Mouse (Mus musculus) embryo, embryonic 10 days (tissue): ENCODE results near the gene Dnajb5.
A peak's percentile ranks its signal among the peaks of the same experiment; 100 is the strongest.

Experiments used
- DNase-seq: peaks from one replicate; pipeline ENCODE4 v3.0.0-alpha.2; 2015; ENCODE audit warnings: low spot score

The Dnajb5 gene

DNA sequence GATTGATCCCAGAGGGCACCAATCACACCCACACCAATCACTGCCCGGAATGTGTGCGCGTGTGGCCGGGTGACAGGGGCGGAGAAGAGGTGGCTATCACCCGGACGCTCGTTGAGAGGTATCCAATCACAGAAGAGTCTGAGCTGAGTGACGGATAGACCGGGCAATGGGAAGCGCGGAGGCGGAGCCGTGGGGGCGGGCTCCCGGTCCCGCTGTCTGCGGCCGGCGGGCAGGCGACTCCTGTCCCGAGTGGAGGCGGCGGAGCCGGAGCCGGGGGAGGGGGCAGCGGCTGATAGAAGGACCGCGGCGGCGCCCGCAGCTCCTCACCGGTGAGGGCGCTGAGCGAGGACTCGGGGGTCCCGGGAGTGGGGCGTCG lies at the start of gene Dnajb5:
Dnajb5 (plus strand) TSS at position 139 of the 376 bp plus-strand sequence.
- DNase-seq: peak; percentile 96

DNA sequence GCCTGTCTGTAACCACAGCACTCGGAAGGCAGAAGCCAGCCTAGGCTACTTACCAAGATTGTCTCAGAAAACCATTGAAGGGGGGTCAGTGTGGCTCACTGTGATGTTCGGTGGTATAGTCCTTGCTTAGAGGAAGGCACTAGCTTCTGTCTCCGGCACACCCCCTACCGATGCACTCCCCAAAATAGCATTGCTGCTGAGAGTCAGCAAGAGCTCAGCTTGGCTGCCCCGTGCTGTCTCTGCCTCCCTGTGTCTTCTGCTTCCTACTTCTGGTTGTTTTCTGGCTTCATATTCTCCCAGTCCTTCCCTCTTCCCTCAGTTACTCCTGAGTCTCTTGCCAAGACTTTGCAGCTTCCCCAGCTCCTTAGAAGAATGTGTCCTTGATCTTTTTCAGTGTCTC lies 48.7 kb upstream of the Dnajb5 start:
- no peak for DNase-seq

DNA sequence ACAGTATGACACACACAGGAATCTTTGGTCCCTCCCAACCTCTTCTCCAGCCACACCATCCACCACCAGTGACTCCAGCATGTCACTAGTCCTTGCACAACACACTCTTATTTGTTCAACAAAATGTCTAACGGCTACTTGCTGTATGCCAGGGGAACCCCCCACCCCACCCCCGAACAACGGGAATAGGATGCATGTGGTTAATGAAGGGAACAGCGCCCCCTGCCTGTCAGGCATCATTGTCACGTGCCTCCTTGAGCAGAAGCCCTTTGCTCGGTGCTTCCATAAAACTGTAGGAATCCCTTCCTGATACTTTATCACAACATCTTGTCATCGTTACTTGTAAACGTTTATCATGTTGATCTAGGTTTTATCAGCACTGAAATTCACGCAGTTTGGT lies 47.4 kb upstream of the Dnajb5 start:
- DNase-seq: peak; percentile 41

DNA sequence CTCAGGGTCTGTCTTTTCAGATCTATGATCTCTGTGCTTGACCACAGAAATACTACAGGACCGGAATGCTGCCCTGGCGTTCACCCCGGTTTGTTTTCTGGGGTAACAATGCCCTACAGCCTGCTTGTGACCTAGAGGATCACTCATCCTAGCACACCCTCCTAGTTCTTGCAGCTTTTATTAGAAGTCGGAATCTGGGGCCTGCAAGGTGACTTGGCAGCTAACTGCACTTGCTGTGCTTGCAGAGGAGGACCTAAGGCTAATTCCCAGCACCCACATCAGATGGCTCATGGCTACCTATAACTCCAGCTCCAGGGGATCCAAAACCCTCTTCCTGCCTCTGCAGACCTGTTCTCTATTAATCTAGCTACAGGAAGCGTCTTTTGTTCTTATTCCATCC lies 46.9 kb upstream of the Dnajb5 start:
- DNase-seq: no peak

DNA sequence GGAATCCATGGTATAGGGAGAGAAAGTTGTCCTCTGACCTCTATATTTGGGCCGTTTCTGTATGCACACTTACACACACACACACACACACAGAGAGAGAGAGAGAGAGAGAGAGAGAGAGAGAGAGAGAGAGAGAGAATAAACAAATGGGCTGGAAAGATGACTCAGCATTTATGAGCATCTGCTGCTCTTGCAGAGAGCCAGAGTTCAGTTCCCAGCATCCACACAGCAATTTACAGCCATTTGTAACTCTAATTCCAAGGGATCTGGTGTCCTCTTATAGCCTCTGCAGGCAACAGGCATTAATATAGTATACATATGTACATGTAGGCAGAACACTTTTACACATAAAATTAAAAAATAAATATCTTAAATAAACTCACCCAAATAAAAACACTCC lies 45.7 kb upstream of the Dnajb5 start:
- no peak for DNase-seq

DNA sequence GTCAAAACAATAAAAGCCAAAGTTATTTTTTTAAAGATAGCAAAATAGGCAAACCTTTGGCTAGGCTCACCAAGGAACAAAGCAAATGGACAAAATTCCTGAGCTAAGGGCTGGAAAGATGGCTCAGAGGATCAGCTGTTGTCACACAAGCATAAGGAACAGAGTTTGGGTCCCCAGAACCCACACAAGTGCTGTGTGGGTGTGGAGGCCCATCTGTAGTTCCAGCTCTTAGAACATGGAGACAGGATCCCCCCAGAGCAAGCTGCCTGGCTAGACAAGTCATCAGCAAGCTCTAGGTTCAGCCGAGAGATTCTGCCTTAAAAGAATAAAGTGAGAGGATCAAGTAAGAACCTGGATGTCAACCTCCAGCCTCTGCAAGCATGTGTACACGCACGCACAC lies 45.1 kb upstream of the Dnajb5 start:
- no peak for DNase-seq

DNA sequence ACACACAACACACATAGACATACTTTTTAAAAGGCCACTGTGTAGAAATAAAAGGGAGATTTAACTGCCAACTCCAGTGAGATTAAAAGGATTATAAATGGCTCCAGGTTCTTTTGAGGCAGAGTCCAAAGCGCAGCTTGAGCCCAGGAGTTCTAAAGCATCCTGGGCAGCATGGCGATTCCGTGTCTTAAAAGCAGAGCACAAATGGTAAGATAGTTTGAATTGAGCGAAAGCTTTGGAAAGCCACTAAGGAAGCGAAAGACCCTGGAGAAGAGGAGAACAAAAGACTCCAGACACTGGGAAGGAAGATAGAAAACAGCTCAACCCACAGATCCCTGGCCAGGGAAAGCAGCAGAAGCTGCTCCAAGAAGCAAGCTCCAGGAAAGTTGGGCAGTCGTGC lies 44.6 kb upstream of the Dnajb5 start:
- no peak for DNase-seq

DNA sequence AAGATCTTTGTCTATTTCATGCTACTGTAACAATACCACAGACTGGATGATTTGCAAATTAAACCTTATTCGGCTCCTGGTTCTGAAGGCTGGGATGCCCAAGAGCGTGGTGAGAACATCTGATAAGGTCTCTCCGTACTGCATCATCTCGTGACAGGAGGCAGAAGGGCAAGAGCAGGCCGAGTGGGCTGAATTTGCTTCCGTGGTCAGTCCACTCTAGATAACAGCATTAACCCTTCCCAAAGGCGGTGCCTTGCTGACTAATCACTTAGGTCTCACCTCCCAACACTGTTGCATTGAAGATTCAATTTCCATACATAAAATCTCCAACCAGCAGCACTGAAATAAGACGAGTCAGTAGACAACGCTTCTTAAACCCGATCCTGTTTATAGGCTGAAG lies 36.2 kb upstream of the Dnajb5 start:
- DNase-seq: no peak

DNA sequence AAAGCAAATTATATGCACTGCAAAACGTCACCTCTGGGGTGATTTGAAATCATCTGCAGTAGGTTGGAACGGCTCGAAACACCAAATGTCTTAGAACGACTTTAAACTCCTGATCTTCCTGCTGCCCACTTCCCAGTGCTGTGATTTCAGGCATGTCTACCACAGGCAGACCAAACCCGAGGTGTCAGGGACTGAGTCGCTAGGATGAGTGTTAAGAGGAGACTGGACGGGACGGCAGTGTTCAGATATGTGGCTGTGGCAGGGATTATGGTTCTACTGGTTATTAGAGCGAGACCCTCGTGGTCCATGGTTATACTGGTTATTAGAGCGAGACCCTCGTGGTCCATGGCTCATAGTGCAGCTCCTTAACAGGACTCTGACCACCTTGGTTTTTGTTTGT lies 34.3 kb upstream of the Dnajb5 start:
- no peak for DNase-seq

DNA sequence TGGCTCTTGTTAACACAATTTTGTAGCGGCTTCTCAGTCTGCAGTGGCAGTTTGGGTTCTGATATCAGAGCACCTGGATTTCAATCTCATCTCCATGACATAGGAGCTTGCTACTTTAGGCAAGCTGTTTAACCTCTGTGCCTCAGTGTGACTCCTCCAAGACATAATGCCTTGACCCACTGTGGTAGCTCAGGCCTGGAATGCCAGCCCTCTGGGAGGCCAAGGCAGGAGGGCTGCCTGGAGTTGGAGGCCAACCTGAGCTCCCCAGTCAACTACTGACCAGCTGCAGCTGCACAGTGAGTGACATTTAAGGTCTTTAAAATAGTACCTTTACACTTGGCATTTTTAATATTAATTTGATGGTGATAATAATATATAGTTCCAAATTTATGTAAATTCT lies 33.6 kb upstream of the Dnajb5 start:
- no peak for DNase-seq

DNA sequence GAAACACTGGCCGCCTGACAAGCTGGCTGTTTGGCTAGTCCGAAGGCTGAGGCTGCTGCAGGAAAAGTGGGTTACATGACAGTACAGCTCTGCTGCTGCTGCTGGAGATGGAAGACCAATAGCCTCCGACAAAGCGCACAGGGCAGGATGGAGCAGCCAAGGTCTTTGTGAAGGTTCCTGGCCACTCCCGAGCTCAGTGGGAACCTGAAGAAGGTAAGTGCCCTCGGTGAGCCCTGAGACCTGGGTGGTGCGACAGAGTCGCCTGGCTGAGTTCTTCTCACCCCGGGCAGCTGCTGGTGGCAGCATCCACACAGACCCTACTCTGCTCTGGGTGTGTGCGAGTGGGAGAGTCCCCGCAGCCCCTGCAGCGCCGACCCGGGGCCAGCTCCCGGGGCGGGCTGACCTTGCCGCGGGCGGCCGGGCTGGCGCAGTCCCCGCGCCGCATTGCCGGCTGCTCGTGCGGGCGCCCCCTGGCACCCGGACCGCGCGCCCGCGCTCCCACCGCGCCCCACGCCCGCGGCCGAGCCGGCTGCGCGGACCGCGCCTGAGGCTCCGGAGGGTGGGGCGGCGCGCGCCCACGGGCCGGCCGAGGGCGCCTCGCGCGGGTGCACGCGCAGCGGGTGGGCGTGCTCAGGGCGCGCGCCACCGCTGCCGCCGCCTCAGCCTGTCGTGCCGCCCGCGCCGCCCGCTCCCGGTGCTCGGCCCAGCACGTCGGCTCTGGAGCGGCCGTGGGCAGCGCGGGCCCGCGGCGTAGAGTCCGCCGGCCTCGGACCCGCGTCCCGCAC lies 32.8 kb upstream of the Dnajb5 start, which contains the start of gene Phf24:
Phf24 (plus strand) TSS at position 44 of the 785 bp plus-strand sequence.
- DNase-seq: peak; percentile 46

DNA sequence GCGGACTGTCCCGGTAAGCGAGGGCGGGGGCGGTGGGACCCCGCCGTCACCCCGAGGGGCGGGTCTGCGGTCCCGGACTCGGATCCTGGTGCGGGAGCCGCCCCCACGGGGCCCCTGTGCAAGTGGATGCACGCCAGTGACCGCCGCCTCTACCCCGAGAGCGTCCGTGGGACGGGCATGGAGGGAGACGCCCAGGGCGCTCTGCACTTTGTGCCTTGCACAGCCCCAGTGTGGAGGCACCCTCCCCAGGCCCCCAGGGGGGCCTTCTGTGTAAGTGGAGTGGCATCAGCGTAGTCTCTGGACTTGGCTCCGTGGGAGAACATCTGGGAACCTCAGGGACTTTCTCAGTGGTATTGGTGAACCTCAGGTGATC lies 32.2 kb upstream of the Dnajb5 start:
- no peak for DNase-seq

DNA sequence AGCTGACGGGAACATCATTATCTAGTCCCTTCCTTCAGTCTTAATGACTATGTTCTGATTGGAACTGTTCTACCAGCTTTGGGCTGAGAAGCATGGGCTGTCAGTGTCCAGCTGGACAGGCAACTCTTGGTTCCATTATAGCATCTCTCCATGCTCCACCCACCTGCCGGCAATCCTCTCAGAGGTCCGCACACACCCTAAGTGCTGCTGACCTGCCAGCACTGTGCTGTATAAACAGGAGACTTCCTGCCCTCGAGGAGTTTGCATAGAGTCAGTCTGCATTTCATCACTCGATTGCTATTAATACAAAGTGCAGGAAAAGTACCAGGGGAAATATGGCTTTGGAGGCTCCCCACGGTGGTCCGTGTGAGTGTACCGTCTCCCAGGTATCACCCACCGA lies 28.9 kb upstream of the Dnajb5 start:
- DNase-seq: no peak

DNA sequence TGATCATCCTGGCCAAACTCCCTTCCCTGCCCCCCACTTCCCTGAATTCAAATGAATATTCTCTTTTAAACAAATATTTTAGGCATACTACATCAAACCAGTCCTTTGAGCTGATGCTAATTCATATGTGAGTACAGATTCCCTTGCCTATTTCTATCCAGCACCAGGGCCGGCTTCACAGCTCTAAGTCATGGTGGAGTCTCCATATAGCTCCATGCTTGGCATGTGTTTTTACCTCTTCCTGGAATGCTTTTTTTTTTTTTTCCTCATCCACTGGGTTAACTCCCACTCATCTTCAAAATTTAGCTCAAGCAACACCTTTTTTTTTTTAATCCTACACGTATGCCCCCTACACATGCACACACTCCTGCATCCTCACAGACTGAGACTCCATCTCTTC lies 28.1 kb upstream of the Dnajb5 start:
- DNase-seq: no peak

DNA sequence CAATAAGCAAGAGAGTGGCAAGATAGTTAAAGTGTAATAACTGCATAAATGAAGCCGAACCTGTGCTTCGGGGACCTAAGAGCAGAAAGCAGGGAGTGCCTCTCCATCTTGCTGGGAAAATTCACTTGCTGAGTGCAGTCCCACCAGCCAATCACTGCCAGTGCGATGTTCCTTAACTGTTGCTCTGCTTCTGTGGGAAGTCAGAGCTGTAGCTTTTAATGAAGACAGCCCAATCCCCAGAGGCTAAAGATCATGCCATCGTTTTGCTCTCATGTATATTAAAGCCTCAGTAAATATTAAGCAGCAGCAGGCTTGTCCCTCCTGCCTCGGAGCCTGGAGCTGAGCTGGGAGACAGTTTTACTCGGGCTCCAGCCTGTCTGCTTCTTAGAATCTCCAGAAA lies 27.6 kb upstream of the Dnajb5 start:
- DNase-seq: no peak

DNA sequence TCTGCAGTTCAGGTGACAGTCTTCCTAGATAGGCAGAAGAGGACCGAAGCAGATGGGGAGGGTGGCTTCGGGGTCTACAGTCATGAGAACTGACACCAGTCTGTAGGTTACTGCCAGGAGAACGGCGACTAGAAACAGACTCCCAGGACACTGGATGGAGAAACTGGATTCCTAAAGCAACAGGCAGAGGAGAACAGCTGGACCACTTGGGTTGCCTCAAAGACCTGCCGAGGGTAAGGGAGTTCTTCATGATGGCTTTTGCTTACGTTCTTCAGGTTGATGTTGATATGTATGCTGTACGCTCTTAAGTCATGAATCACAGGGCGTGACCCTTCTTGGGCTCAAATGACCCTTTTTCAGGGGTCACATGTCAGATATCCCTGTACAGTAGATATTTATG lies 27.2 kb upstream of the Dnajb5 start:
- no peak for DNase-seq

DNA sequence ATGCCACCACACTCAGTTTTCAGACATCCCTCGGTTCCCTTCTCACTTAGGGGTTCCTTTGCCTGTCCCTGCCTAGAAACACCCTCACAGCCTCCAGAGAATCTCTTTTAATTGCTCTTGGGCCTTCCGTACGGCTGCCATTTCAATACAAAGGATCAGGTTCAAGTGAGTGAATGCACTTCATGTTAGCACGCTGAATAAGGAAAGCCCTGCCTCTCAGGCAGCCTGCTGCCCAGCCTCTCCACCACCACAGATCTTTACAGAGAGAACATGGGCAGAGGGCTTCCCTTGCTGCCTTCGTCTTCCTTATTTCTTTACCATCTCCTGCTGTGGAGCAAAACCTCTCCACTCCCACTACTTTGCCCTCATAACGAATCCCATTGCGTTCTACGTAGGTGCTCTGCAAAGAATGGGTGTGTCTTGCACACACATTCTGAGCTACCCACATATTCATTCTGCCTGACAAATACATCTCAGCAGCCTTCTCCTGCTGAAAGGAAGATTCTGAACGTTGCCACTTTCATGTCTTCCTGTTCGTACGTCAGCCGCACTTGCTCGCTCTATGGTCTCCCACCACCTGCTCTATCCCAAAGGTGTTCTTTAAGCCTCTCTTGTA lies 25.4 kb upstream of the Dnajb5 start:
- no peak for DNase-seq

DNA sequence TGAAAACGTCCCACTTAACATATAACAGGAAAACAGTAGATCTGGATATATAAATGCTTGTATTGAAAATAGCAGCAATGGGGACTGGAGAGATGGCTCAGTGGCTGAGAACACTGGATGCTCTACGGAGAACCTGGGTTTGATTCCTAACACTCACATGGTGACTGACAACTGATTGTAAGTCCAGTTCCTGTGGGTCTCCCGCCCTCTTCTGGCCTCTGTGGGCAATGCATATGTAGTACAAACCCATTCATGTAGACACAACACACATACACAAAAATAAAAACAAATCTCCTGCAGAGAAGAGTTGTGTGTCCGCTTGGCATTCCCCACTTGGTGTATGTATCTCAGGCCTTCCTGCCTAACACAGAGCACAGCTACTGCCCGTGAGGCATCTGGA lies 21.4 kb upstream of the Dnajb5 start:
- DNase-seq: no peak

DNA sequence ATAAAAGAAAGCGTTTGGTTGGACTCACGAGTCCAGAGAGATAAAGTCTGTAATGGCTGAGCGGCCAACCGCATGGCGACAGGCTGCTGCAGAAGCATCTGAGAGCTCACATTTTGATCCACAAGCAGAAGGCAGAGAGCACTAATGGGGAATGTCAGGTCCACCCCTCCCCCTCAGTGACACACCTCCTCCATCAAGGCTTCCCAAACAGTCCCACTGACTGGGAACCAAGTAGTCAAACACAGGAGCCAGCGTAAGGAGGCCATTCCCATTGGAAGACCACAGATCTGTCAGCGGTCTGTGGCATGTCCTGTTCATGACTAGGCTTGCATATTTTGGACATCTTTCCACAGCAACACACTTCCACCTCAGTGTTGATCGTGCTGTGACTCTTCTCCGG lies 20.7 kb upstream of the Dnajb5 start:
- no peak for DNase-seq

DNA sequence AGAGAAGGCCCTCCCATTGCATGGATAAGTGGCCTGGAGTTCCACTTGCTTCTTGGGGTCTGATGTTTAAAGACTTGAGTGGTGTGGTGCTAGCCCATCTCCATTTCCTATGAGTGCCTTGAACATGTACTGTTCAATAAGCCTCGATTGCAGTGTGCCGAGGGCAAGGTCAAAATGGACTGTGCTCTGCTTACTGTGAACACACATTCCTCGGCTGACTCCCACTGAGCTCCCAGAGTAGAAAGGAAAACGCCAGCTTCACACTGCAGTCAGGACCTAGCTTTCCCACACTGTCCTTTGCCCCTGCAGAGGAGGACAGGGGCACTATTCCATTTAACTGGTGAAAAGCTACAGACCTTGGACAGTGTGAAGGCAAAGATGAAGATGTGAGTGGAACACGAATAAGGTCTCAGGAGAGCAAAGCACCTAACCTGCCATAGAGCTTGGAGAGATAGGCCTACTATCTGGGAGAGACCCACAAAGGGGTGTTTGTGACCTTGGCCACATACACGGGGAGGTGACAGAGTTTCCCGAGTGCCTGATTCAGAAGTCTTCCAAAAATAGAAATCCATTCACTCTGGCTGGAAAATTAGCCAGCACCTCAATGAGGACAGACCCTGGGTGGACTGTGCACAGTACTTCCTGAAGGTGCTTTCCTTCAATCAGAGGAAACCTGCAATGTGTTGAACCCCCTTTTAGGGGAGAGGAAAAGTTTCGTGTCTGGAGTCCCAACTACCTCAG lies 17.2 kb upstream of the Dnajb5 start:
- no peak for DNase-seq

DNA sequence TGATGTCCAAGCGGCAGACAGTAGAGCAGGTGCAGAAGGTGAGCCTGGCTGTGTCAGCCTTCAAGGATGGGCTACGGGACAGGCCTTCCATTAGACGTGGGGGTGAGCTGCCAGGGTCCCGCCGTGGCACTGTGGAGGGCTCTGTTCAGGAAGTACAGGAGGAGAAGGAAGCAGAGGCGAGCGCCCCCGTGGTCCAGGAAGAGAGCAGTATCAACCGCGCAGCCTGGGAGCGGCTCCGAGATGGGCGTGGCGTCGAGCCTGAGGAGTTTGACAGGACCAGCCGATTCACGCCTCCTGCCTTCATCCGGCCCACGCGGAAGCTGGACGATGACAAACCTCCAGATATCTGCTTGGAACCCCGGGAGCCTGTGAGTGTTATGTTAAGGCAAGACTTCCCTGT lies 16.0 kb upstream of the Dnajb5 start:
- DNase-seq: peak; percentile 83

DNA sequence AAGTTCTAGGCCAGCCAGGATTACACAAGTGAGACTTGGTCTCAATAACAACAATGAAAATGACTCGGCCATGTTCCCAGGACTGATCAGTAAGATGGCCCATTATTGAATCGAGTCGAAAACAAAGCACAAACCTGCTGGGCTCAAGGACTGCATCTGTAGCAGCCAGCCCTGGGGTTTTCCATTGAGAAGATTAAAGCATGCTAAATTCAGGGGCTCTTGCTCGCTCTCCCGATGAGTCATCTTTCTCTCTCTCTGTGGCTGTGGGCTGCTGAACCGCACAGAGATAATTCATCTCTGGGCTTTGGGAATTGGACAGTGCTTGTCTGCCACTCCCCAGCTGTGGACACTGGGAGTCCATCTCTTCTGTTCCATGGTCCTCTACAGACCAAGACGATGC lies 8.2 kb upstream of the Dnajb5 start:
- no peak for DNase-seq

DNA sequence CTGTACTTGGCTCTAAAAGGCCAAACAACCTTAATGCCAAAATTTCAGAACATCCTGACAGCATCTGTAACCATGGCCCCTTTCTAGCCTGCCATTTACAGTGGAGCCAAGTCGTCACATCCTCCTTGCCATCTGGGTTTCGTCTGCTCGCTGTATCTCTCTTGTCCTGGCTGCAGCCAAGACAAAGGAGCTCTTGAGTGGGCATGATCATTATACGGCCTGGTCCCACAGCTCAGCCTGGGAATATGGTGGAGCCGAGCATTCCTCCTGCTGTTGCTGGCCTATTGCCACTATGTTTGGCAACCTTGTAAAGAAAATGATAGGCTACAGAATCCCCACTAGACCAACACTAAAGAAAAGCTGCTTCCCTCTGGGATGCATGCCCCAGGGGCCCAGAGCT lies 6.3 kb upstream of the Dnajb5 start:
- no peak for DNase-seq
